Mouse (Mus musculus): ENCODE data around the gene Acadvl. TPM values are rescaled to one million over a fixed set of nuclear protein-coding genes. Genes with fewer than 3 reads are reported as not detected.

The Acadvl gene
- polyA plus RNA-seq, 1 experiment from 2014 or later: 49.5 TPM

GRCm38 (mm10) chr11:69981141-69981762, 34.0 kb downstream of the Acadvl start, which contains the start of gene Ctdnep1:
Gene Ctdnep1, plus strand, starts transcription at chr11:69981156.
- peak within 1 kb of the TSS; percentile 100 for H3K4me3 ChIP-seq (ENCODE audit: low read depth, low read length)
- WGBS: under 1% methylated on average over 37 of the region's 43 CpGs
- peaks cover 22% of the 10 kb centered on the region for H3K36me3 ChIP-seq (ENCODE audit: control insufficient read depth, insufficient read depth, low read length)
- H3K27me3 ChIP-seq (ENCODE audit: control insufficient read depth, insufficient read depth, low read length): no peaks in the 10 kb centered on the region
- H3K27ac ChIP-seq (ENCODE audit: low read depth, low read length): peak within 1 kb of the TSS; percentile 96
- H3K9ac ChIP-seq (replicated peaks; ENCODE audit: low read depth, low read length): peak within 1 kb of the TSS; percentile 97
- peaks cover 23% of the 10 kb centered on the region for H3K4me1 ChIP-seq (ENCODE audit: control insufficient read depth, insufficient read depth, low read length)
- no peaks in the 10 kb centered on the region for H3K9me3 ChIP-seq (ENCODE audit: control insufficient read depth, low read length)
- ATAC-seq (ENCODE audit: low read depth): peak; percentile 52
- peak within 1 kb of the TSS; percentile 91 for H3K4me2 ChIP-seq (ENCODE audit: low read depth, low read length)

GRCm38 (mm10) chr11:69980196-69981140, 34.7 kb downstream of the Acadvl start:
- Histone ChIP-seq H3K4me1 (ENCODE audit: control insufficient read depth, insufficient read depth, low read length) (peaks cover 23% of the 10 kb centered on the region), H3K9me3 (ENCODE audit: control insufficient read depth, low read length) (no peaks in the 10 kb centered on the region), H3K27ac (ENCODE audit: low read depth, low read length) (peak overlapping the region; percentile 96), H3K9ac (replicated peaks; ENCODE audit: low read depth, low read length) (peak overlapping the region; percentile 97), H3K36me3 (ENCODE audit: control insufficient read depth, insufficient read depth, low read length) (peaks cover 21% of the 10 kb centered on the region), H3K27me3 (ENCODE audit: control insufficient read depth, insufficient read depth, low read length) (no peaks in the 10 kb centered on the region), H3K4me2 (ENCODE audit: low read depth, low read length) (peak overlapping the region; percentile 91), H3K4me3 (ENCODE audit: low read depth, low read length) (peak overlapping the region; percentile 100)
- under 1% methylated on average over 34 of the region's 60 CpGs for WGBS
- ATAC-seq (ENCODE audit: low read depth): peak; percentile 90

- Histone ChIP-seq H3K27me3 (ENCODE audit: control insufficient read depth, insufficient read depth, low read length) (no peaks in the 10 kb centered on the region), H3K9me3 (ENCODE audit: control insufficient read depth, low read length) (no peaks in the 10 kb centered on the region), H3K4me2 (ENCODE audit: low read depth, low read length) (peak overlapping the region; percentile 91), H3K9ac (replicated peaks; ENCODE audit: low read depth, low read length) (peak overlapping the region; percentile 97), H3K36me3 (ENCODE audit: control insufficient read depth, insufficient read depth, low read length) (peaks cover 20% of the 10 kb centered on the region), H3K4me3 (ENCODE audit: low read depth, low read length) (peak overlapping the region; percentile 100), H3K27ac (ENCODE audit: low read depth, low read length) (peak overlapping the region; percentile 96), H3K4me1 (ENCODE audit: control insufficient read depth, insufficient read depth, low read length) (peaks cover 23% of the 10 kb centered on the region)
- WGBS: 3% methylated on average over 16 of the region's 16 CpGs
- ATAC-seq (ENCODE audit: low read depth): no peak
Observed at GRCm38 (mm10) chr11:69979827-69980195, 35.4 kb downstream of the Acadvl start.

GRCm38 (mm10) chr11:69976271-69976670, 38.9 kb downstream of the Acadvl start:
- Histone ChIP-seq H3K4me3 (ENCODE audit: low read depth, low read length) (no peak overlapping the region), H3K4me1 (ENCODE audit: control insufficient read depth, insufficient read depth, low read length) (peaks cover 4% of the 10 kb centered on the region; the same call in 1 of the 2 replicates), H3K9ac (replicated peaks; ENCODE audit: low read depth, low read length) (no peak overlapping the region), H3K9me3 (ENCODE audit: control insufficient read depth, low read length) (no peaks in the 10 kb centered on the region), H3K27ac (ENCODE audit: low read depth, low read length) (no peak overlapping the region), H3K27me3 (ENCODE audit: control insufficient read depth, insufficient read depth, low read length) (no peaks in the 10 kb centered on the region), H3K4me2 (ENCODE audit: low read depth, low read length) (no peak overlapping the region), H3K36me3 (ENCODE audit: control insufficient read depth, insufficient read depth, low read length) (peaks cover 21% of the 10 kb centered on the region)
- ATAC-seq (ENCODE audit: low read depth): no peak
- 88% methylated on average over 4 of the region's 4 CpGs for WGBS

- 92% methylated on average over 2 of the region's 2 CpGs for WGBS
- peaks cover 4% of the 10 kb centered on the region; the same call in 1 of the 2 replicates for H3K4me1 ChIP-seq (ENCODE audit: control insufficient read depth, insufficient read depth, low read length)
- no peak for ATAC-seq (ENCODE audit: low read depth)
- H3K4me2 ChIP-seq (ENCODE audit: low read depth, low read length): no peak overlapping the region
- H3K9me3 ChIP-seq (ENCODE audit: control insufficient read depth, low read length): no peaks in the 10 kb centered on the region
- no peaks in the 10 kb centered on the region for H3K27me3 ChIP-seq (ENCODE audit: control insufficient read depth, insufficient read depth, low read length)
- H3K4me3 ChIP-seq (ENCODE audit: low read depth, low read length): no peak overlapping the region
- no peak overlapping the region for H3K9ac ChIP-seq (replicated peaks; ENCODE audit: low read depth, low read length)
- H3K27ac ChIP-seq (ENCODE audit: low read depth, low read length): no peak overlapping the region
- peaks cover 26% of the 10 kb centered on the region for H3K36me3 ChIP-seq (ENCODE audit: control insufficient read depth, insufficient read depth, low read length)
Observed at GRCm38 (mm10) chr11:69974907-69975306, 40.3 kb downstream of the Acadvl start.

GRCm38 (mm10) chr11:69970775-69971174, 44.4 kb downstream of the Acadvl start:
- H3K4me2 ChIP-seq (ENCODE audit: low read depth, low read length): no peak overlapping the region
- 88% methylated on average over 3 of the region's 3 CpGs for WGBS

GRCm38 (mm10) chr11:69970222-69970621, 45.0 kb downstream of the Acadvl start:
- Histone ChIP-seq H3K4me3 (ENCODE audit: low read depth, low read length) (no peak overlapping the region), H3K4me2 (ENCODE audit: low read depth, low read length) (no peak overlapping the region), H3K36me3 (ENCODE audit: control insufficient read depth, insufficient read depth, low read length) (peaks cover 35% of the 10 kb centered on the region), H3K27ac (ENCODE audit: low read depth, low read length) (no peak overlapping the region), H3K9me3 (ENCODE audit: control insufficient read depth, low read length) (no peaks in the 10 kb centered on the region), H3K9ac (replicated peaks; ENCODE audit: low read depth, low read length) (no peak overlapping the region), H3K4me1 (ENCODE audit: control insufficient read depth, insufficient read depth, low read length) (peaks cover 6% of the 10 kb centered on the region; the same call in 1 of the 2 replicates), H3K27me3 (ENCODE audit: control insufficient read depth, insufficient read depth, low read length) (peaks cover 25% of the 10 kb centered on the region)
- ATAC-seq (ENCODE audit: low read depth): no peak
- 90% methylated on average over 6 of the region's 6 CpGs for WGBS

More at GRCm38 (mm10) chr11:69970775-69971174, 44.4 kb downstream of the Acadvl start:
- H3K4me1 ChIP-seq (ENCODE audit: control insufficient read depth, insufficient read depth, low read length): peaks cover 4% of the 10 kb centered on the region; the same call in 1 of the 2 replicates
- no peak overlapping the region for H3K27ac ChIP-seq (ENCODE audit: low read depth, low read length)
- peaks cover 20% of the 10 kb centered on the region for H3K27me3 ChIP-seq (ENCODE audit: control insufficient read depth, insufficient read depth, low read length)
- ATAC-seq (ENCODE audit: low read depth): no peak
- no peak overlapping the region for H3K4me3 ChIP-seq (ENCODE audit: low read depth, low read length)
- peaks cover 36% of the 10 kb centered on the region for H3K36me3 ChIP-seq (ENCODE audit: control insufficient read depth, insufficient read depth, low read length)
- no peak overlapping the region for H3K9ac ChIP-seq (replicated peaks; ENCODE audit: low read depth, low read length)
- no peaks in the 10 kb centered on the region for H3K9me3 ChIP-seq (ENCODE audit: control insufficient read depth, low read length)

GRCm38 (mm10) chr11:69968793-69969192, 46.4 kb downstream of the Acadvl start:
- ATAC-seq (ENCODE audit: low read depth): no peak
- Histone ChIP-seq H3K4me1 (ENCODE audit: control insufficient read depth, insufficient read depth, low read length) (peaks cover 9% of the 10 kb centered on the region; the same call in 1 of the 2 replicates), H3K9me3 (ENCODE audit: control insufficient read depth, low read length) (no peaks in the 10 kb centered on the region), H3K4me3 (ENCODE audit: low read depth, low read length) (no peak overlapping the region), H3K9ac (replicated peaks; ENCODE audit: low read depth, low read length) (no peak overlapping the region), H3K27ac (ENCODE audit: low read depth, low read length) (no peak overlapping the region), H3K36me3 (ENCODE audit: control insufficient read depth, insufficient read depth, low read length) (peaks cover 23% of the 10 kb centered on the region), H3K27me3 (ENCODE audit: control insufficient read depth, insufficient read depth, low read length) (peaks cover 38% of the 10 kb centered on the region), H3K4me2 (ENCODE audit: low read depth, low read length) (no peak overlapping the region)
- WGBS: 82% methylated on average over 4 of the region's 4 CpGs

Measured in neural tube, embryonic 14.5 days (tissue).